Mouse (Mus musculus): ENCODE data around the gene B4galt5. TPM values are rescaled to one million over a fixed set of nuclear protein-coding genes. Genes with fewer than 3 reads are reported as not detected.

B4galt5 gene
- polyA plus RNA-seq, 1 experiment from 2014 or later = 24.1 TPM

- ATAC-seq (ENCODE audit: insufficient read depth) (peak; percentile 51; the same call in 1 of the 2 replicates), DNase-seq (peak; percentile 83)
- H3K4me1 ChIP-seq (ENCODE audit: insufficient read depth) = 0 out of 2 replicates have a peak, but pooled peaks cover 6% of the 10 kb centered on the region
- H3K27ac ChIP-seq (ENCODE audit: low read depth) = peak overlapping the region; percentile 55; the same call in 1 of the 2 replicates
- no peaks in the 10 kb centered on the region for H3K27me3 ChIP-seq (ENCODE audit: insufficient read depth, low read length)
- H3K9me3 ChIP-seq (ENCODE audit: low read depth, low read length) = no peaks in the 10 kb centered on the region
- 56% methylated on average over 13 of the region's 13 CpGs for WGBS
- no peak overlapping the region for H3K9ac ChIP-seq
- H3K4me3 ChIP-seq (ENCODE audit: low read depth, low read length) = no peak overlapping the region
- peaks cover 2% of the 10 kb centered on the region; the same call in 1 of the 2 replicates for H3K36me3 ChIP-seq (ENCODE audit: insufficient read depth)
- no peak overlapping the region for H3K4me2 ChIP-seq
- TF ChIP-seq CTCF (IDR thresholded peaks at IDR 0.05; ENCODE audit: low read depth) = no peak
These were observed 35.3 kb downstream of the B4galt5 start for GRCm38 (mm10) chr2:167313501-167314326.

- no peak overlapping the region for H3K4me2 ChIP-seq
- peaks cover 19% of the 10 kb centered on the region for H3K36me3 ChIP-seq (ENCODE audit: insufficient read depth)
- TF ChIP-seq CTCF (IDR thresholded peaks at IDR 0.05; ENCODE audit: low read depth) = no peak
- ATAC-seq (ENCODE audit: insufficient read depth) (no peak), DNase-seq (no peak)
- H3K27me3 ChIP-seq (ENCODE audit: insufficient read depth, low read length) = no peaks in the 10 kb centered on the region
- WGBS = 100% methylated on average over 1 of the region's 1 CpGs
- 0 out of 2 replicates have a peak, but pooled peaks cover 2% of the 10 kb centered on the region for H3K4me1 ChIP-seq (ENCODE audit: insufficient read depth)
- no peak overlapping the region for H3K27ac ChIP-seq (ENCODE audit: low read depth)
- no peaks in the 10 kb centered on the region for H3K9me3 ChIP-seq (ENCODE audit: low read depth, low read length)
- no peak overlapping the region for H3K9ac ChIP-seq
- H3K4me3 ChIP-seq (ENCODE audit: low read depth, low read length) = no peak overlapping the region
These were observed 38.9 kb downstream of the B4galt5 start for GRCm38 (mm10) chr2:167310121-167310520.

- H3K9ac ChIP-seq = no peak overlapping the region
- H3K27ac ChIP-seq (ENCODE audit: low read depth) = no peak overlapping the region
- H3K4me3 ChIP-seq (ENCODE audit: low read depth, low read length) = no peak overlapping the region
- H3K27me3 ChIP-seq (ENCODE audit: insufficient read depth, low read length) = no peaks in the 10 kb centered on the region
- no peak overlapping the region for H3K4me2 ChIP-seq
- DNase-seq (no peak), ATAC-seq (ENCODE audit: insufficient read depth) (no peak)
- no peak for TF ChIP-seq CTCF (IDR thresholded peaks at IDR 0.05; ENCODE audit: low read depth)
- no peaks in the 10 kb centered on the region for H3K9me3 ChIP-seq (ENCODE audit: low read depth, low read length)
- H3K4me1 ChIP-seq (ENCODE audit: insufficient read depth) = 0 out of 2 replicates have a peak, but pooled peaks cover 2% of the 10 kb centered on the region
- H3K36me3 ChIP-seq (ENCODE audit: insufficient read depth) = peaks cover 21% of the 10 kb centered on the region
- WGBS = 87% methylated on average over 12 of the region's 12 CpGs
These were observed 39.7 kb downstream of the B4galt5 start for GRCm38 (mm10) chr2:167309286-167309685.

GRCm38 (mm10) chr2:167307716-167308115, 41.3 kb downstream of the B4galt5 start:
- no peak for TF ChIP-seq CTCF (IDR thresholded peaks at IDR 0.05; ENCODE audit: low read depth)
- ATAC-seq (ENCODE audit: insufficient read depth) (0 out of 2 replicates have a peak, but pooled peaks have one; percentile 12), DNase-seq (peak; percentile 62)
- Histone ChIP-seq H3K4me1 (ENCODE audit: insufficient read depth) (no peaks in the 10 kb centered on the region), H3K27ac (ENCODE audit: low read depth) (peak overlapping the region; percentile 58), H3K27me3 (ENCODE audit: insufficient read depth, low read length) (no peaks in the 10 kb centered on the region), H3K9ac (no peak overlapping the region), H3K4me3 (ENCODE audit: low read depth, low read length) (0 out of 2 replicates have a peak overlapping the region, but pooled peaks have one; percentile 3), H3K9me3 (ENCODE audit: low read depth, low read length) (no peaks in the 10 kb centered on the region), H3K36me3 (ENCODE audit: insufficient read depth) (peaks cover 33% of the 10 kb centered on the region), H3K4me2 (peak overlapping the region; percentile 18; the same call in 1 of the 2 replicates)
- 41% methylated on average over 12 of the region's 12 CpGs for WGBS

GRCm38 (mm10) chr2:167306626-167307541, 42.1 kb downstream of the B4galt5 start:
- H3K9me3 ChIP-seq (ENCODE audit: low read depth, low read length) = no peaks in the 10 kb centered on the region
- H3K27ac ChIP-seq (ENCODE audit: low read depth) = peak overlapping the region; percentile 58; the same call in 1 of the 2 replicates
- DNase-seq (peak; percentile 62), ATAC-seq (ENCODE audit: insufficient read depth) (peak; percentile 52; the same call in 1 of the 2 replicates)
- no peak for TF ChIP-seq CTCF (IDR thresholded peaks at IDR 0.05; ENCODE audit: low read depth)
- H3K4me3 ChIP-seq (ENCODE audit: low read depth, low read length) = no peak overlapping the region
- H3K4me1 ChIP-seq (ENCODE audit: insufficient read depth) = no peaks in the 10 kb centered on the region
- no peak overlapping the region; the same call in 1 of the 2 replicates for H3K9ac ChIP-seq
- H3K36me3 ChIP-seq (ENCODE audit: insufficient read depth) = peaks cover 36% of the 10 kb centered on the region
- 69% methylated on average over 15 of the region's 15 CpGs for WGBS
- no peaks in the 10 kb centered on the region for H3K27me3 ChIP-seq (ENCODE audit: insufficient read depth, low read length)
- peak overlapping the region; percentile 18; the same call in 1 of the 2 replicates for H3K4me2 ChIP-seq

- no peak overlapping the region for H3K9ac ChIP-seq
- H3K9me3 ChIP-seq (ENCODE audit: low read depth, low read length) = no peaks in the 10 kb centered on the region
- H3K4me3 ChIP-seq (ENCODE audit: low read depth, low read length) = no peak overlapping the region
- no peaks in the 10 kb centered on the region for H3K4me1 ChIP-seq (ENCODE audit: insufficient read depth)
- H3K27me3 ChIP-seq (ENCODE audit: insufficient read depth, low read length) = no peaks in the 10 kb centered on the region
- DNase-seq (no peak), ATAC-seq (ENCODE audit: insufficient read depth) (no peak)
- no peak overlapping the region for H3K4me2 ChIP-seq
- H3K36me3 ChIP-seq (ENCODE audit: insufficient read depth) = peaks cover 40% of the 10 kb centered on the region
- 63% methylated on average over 4 of the region's 4 CpGs for WGBS
- H3K27ac ChIP-seq (ENCODE audit: low read depth) = no peak overlapping the region
- TF ChIP-seq CTCF (IDR thresholded peaks at IDR 0.05; ENCODE audit: low read depth) = no peak
These were observed 42.7 kb downstream of the B4galt5 start for GRCm38 (mm10) chr2:167306273-167306594.

Measured in lung, embryonic 14.5 days (tissue).